Mouse (Mus musculus): ENCODE measurements around the gene Stap2.
A peak's percentile ranks its signal among the peaks of the same experiment; 100 is the strongest.

Gene Stap2

GRCm38 (mm10) chr17:56007444-56008355 is 2.3 kb upstream of the Stap2 start:
- DNase-seq (ENCODE audit: low read depth, low spot score), result no peak

- no peak for DNase-seq (ENCODE audit: low read depth, low spot score)
Observed at GRCm38 (mm10) chr17:56006956-56007355, 1.6 kb upstream of the Stap2 start.

GRCm38 (mm10) chr17:56003000-56003399 is 2.4 kb downstream of the Stap2 start:
- no peak for DNase-seq (ENCODE audit: low read depth, low spot score)

GRCm38 (mm10) chr17:55999794-56000499 is 5.4 kb downstream of the Stap2 start:
- no peak for DNase-seq (ENCODE audit: low read depth, low spot score)

GRCm38 (mm10) chr17:55996007-55996406 is 9.4 kb downstream of the Stap2 start:
- no peak for DNase-seq (ENCODE audit: low read depth, low spot score)

DNA sequence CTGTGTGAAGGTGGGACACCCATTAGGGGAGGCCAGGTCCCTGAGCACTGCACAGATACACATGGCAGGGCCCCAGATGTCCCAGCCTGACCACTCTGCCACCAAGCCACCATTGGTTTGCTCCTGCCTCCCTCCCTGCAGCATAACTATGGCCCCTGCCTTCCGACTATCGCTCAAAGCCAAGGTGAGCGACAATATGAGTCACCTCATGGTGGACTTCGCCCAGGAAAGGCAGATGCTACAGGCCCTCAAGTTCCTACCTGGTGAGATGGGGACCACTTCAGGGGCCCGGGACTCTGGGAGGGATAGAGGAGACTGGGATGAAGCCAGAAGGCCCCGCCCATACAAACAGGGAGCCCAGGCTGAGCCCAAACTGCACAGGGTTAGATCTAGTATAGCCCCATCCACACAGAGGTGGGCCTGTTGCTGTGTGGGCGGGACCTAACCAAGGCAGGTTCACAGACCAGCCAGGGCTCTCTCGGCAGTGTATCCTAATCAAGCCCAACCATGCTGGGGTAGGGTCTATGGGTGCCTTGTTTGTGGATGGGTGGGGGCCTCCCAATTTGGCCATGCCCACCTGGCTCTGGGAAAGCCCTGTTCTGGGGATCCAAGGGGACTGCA is 15.0 kb downstream of the Stap2 start:
- DNase-seq (ENCODE audit: low read depth, low spot score), result no peak

GRCm38 (mm10) chr17:55986030-55986961 is 19.1 kb downstream of the Stap2 start, which contains the start of gene Fsd1:
Fsd1 (plus strand) TSS chr17:55986509.
- peak; percentile 75 for DNase-seq (ENCODE audit: low read depth, low spot score)

GRCm38 (mm10) chr17:55977301-55977700 is 28.1 kb downstream of the Stap2 start:
- no peak for DNase-seq (ENCODE audit: low read depth, low spot score)

GRCm38 (mm10) chr17:55976255-55976862 is 29.0 kb downstream of the Stap2 start:
- DNase-seq (ENCODE audit: low read depth, low spot score), result peak; percentile 74

DNA sequence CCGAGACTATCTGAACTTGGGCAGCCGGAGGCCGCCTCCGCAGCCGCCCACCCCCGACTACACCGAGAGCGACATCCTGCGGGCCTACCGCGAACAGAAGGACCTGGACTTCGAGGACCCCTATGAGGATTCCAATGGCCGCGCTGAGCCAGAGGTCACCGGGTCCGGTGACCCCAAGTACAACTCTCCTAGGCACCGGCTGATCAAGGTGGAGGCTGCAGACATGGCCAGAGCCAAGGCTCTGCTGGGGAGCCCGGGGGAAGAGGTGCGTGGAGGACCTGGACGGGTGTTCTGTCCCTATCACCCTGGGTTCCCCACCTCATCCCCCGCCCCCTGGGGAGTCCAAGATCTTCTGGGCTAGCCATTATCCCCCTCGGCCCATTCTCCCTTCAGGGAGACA is 33.9 kb downstream of the Stap2 start:
- DNase-seq (ENCODE audit: low read depth, low spot score), result no peak

DNA sequence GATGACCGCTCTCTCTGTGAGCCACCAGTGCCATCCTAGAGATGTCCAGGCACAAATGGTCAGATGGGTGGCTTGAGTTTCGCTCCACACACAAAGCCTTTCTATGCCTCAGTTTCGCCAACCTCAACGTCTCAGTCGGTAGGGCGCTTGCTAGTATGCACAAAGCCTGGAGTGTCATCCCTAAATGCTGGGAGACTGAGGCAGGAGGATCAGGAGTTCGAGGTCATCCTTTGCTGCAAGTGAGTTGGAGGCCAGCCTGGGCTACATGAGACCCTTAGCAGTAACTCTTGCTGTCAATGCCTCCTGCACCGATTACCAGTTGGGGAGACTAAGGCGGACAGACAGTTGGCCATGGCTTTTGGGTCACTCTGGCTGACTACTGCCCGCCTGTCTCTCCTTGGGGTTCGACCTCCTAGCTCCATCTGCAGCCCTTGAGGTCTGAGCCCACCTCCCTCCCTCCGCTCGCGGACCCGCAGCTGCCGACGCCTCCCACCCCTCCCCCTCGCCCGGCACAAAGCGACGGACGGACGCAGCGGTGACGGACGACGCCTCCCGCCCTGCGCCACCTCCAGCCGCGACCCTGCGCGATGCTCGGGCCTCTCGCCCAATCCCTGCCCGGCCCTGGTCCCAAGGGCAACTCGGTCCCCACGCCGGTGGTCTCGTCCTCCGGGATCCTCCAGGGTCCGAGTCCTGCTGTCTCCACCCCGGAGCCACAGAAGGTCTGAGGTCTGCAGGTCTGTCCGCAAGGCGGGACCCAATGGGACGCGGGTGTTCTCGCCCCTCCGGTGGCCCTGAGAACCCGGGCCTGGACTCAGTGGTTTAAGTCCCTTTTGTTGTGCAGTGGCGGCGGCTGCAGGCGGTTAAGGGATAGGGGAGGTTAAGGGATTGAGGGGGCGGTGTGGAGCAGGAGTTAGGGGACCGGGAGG is 35.2 kb downstream of the Stap2 start, which contains the start of gene Shd:
Gene Shd, plus strand, starts transcription at position 502 of the 926 bp plus-strand sequence.
- peak; percentile 55 for DNase-seq (ENCODE audit: low read depth, low spot score)

DNA sequence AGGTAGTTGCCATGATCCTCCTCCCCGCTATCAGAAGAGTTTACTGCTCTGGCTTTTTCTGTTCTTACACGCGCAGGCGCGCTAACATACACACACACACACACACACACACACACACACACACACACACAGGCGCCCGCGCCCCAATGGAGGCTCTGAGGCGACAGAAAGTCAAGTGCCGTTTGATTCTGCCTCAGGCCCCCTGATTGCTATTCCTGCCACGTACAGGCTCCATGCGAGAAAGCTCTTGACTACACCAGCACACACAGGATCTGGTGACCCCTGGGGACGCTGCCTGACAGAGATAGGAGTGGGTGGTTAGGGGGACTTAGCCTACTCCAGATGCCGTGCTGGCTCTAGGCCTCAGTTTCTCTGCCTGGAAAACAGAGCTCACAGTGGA is 35.8 kb downstream of the Stap2 start:
- DNase-seq (ENCODE audit: low read depth, low spot score), result no peak

- no peak for DNase-seq (ENCODE audit: low read depth, low spot score)
Observed at GRCm38 (mm10) chr17:55968210-55968609, 37.2 kb downstream of the Stap2 start.

- no peak for DNase-seq (ENCODE audit: low read depth, low spot score)
Observed at GRCm38 (mm10) chr17:55967186-55967585, 38.2 kb downstream of the Stap2 start.

DNA sequence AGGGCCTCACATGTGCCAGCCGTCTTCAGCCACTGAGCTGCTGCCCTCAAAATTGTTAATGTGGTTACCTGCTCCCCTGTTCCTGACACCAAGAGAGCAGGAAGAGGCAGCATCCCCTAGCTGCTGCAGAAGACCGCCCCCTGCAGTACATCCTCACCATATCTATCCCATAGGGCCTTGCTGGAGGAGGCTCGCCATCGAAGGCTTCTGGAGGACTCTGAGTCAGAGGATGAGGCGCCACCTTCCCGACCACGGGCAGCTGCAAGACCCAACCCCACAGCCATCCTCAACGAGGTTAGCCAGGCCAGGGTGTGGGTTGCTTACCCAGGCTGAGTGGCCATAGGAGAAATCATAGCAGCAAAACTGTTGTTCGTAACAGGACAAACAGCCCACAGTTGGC is 40.4 kb downstream of the Stap2 start:
- no peak for DNase-seq (ENCODE audit: low read depth, low spot score)

DNA sequence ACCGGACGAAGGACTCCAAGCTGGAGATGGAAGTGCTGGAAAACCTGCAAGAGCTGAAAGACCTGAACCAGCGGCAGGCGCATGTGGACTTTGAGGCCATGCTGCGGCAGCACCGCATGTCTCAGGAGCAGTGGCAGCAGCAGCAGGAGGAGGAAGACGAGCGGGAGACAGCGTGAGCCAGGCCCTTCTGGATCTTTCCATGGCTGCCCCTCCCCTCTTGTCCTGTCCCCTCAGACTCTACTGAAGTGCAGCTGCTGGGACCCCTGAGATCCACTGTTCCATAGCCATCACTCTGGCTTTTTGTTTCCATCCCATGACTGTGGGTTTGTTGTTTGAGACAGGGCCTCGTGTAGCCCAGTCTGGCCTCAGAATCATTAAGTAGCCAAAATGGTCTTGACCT is 40.9 kb downstream of the Stap2 start:
- DNase-seq (ENCODE audit: low read depth, low spot score), result no peak

- DNase-seq (ENCODE audit: low read depth, low spot score), result no peak
Observed at GRCm38 (mm10) chr17:55963171-55963570, 42.2 kb downstream of the Stap2 start.

DNA sequence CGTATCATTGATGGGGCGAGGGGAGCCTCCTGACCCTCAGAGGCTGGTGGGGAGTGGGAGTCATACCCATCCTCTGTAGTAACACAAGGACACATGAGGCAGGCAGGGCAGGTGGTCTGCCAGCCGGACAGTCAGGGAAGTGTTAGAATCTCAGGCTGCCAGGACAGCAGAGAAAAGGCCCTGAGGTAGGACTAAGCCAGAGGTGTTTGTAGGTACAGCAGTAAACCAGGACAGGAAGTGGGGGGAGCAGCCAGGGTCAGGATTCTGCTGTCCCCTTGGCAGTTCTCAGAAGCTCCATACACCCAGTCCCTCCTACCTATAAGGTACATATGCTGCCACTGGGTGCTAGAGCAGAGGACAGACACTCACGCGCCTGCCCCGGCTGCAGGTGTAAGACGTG is 43.8 kb downstream of the Stap2 start:
- no peak for DNase-seq (ENCODE audit: low read depth, low spot score)

- no peak for DNase-seq (ENCODE audit: low read depth, low spot score)
Observed at GRCm38 (mm10) chr17:55960791-55961190, 44.6 kb downstream of the Stap2 start.

Data from forelimb bud, embryonic 11.5 days (tissue).